Mouse (Mus musculus) midbrain, embryonic 16.5 days (tissue): ENCODE data around the gene Oas1e. TPM values are rescaled to one million over a fixed set of nuclear protein-coding genes. Genes with fewer than 3 reads are reported as not detected.

Experiments used
- ATAC-seq: fragments of 200-750 bp; cut with Nextera tagmentation; 2 replicates; pipeline ENCODE4 v1.8.0; 2017; ENCODE audit warnings: moderate TSS enrichment
- H3K27ac ChIP-seq: fragments of 300-500 bp; sonication (generic); 2 replicates; pipeline ENCODE4 v1.5.1; 2014; ENCODE audit warnings: mild to moderate bottlenecking, low read length, mixed read lengths
- H3K27me3 ChIP-seq: fragments of 300-500 bp; sonication (generic); 2 replicates; pipeline ENCODE4 v1.6.1; 2014; ENCODE audit warnings: low read depth, low read length, mixed read lengths; ENCODE audit not compliant: control insufficient read depth, insufficient read depth
- H3K36me3 ChIP-seq: fragments of 300-500 bp; sonication (generic); 2 replicates; pipeline ENCODE4 v1.6.1; 2014; ENCODE audit warnings: mild to moderate bottlenecking, low read length, moderate library complexity, mixed read lengths; ENCODE audit not compliant: control insufficient read depth, insufficient read depth
- H3K4me1 ChIP-seq: fragments of 300-500 bp; sonication (generic); 2 replicates; pipeline ENCODE4 v1.6.1; 2014; ENCODE audit warnings: mild to moderate bottlenecking, low read length, mixed read lengths; ENCODE audit not compliant: control insufficient read depth, insufficient read depth
- H3K4me2 ChIP-seq: fragments of 300-500 bp; sonication (generic); 2 replicates; pipeline ENCODE4 v1.6.1; 2014; ENCODE audit warnings: mild to moderate bottlenecking, low read length, mixed read lengths
- H3K4me3 ChIP-seq: fragments of 300-500 bp; sonication (generic); 2 replicates; pipeline ENCODE4 v1.5.1; 2014; ENCODE audit warnings: low read depth, mild to moderate bottlenecking, low read length, moderate library complexity, mixed read lengths
- H3K9ac ChIP-seq: fragments of 300-500 bp; sonication (generic); 2 replicates; pipeline ENCODE4 v1.6.1; 2014; ENCODE audit warnings: low read depth, low read length, mixed read lengths
- H3K9me3 ChIP-seq: fragments of 300-500 bp; sonication (generic); replicated peaks from 2 replicates; pipeline ENCODE4 v1.6.1; 2014; ENCODE audit warnings: mild to moderate bottlenecking, low read length, mixed read lengths; ENCODE audit not compliant: control insufficient read depth, poor library complexity, severe bottlenecking
- WGBS: fragments of 180-500 bp; shearing (Covaris S2); extraction: QIAGEN DNeasy Blood & Tissue Kit; methylation state at CpG from one replicate; pipeline ENCODE4 v1.1.7; 2014; 5-methylcytosine and 5-hydroxymethylcytosine counted together
- polyA plus RNA-seq: library from polyadenylated mRNA; unstranded; fragments of >200 nt; fragmentation: Nextera tagmentation; extraction: Ambion mirVana; gene quantifications from 2 replicates; pipeline ENCODE4 v1.2.1, GENCODE M21; 2015

The Oas1e gene
- polyA plus RNA-seq, 1 experiment from 2014 or later: 0.72 TPM

GRCm38 (mm10) chr5:120781646-120782045 is 13.7 kb downstream of the Oas1e start:
- H3K9ac ChIP-seq: no peak overlapping the region
- H3K27me3 ChIP-seq: no peaks in the 10 kb centered on the region
- H3K4me1 ChIP-seq: no peaks in the 10 kb centered on the region
- no peak overlapping the region for H3K4me2 ChIP-seq
- ATAC-seq: no peak
- H3K27ac ChIP-seq: no peak overlapping the region
- H3K36me3 ChIP-seq: no peaks in the 10 kb centered on the region
- 89% methylated on average over 1 of the region's 1 CpGs for WGBS
- no peaks in the 10 kb centered on the region for H3K9me3 ChIP-seq
- no peak overlapping the region for H3K4me3 ChIP-seq

- H3K36me3 ChIP-seq: no peaks in the 10 kb centered on the region
- 65% methylated on average over 3 of the region's 3 CpGs for WGBS
- H3K27me3 ChIP-seq: no peaks in the 10 kb centered on the region
Measured at GRCm38 (mm10) chr5:120779922-120780321, 15.4 kb downstream of the Oas1e start.

DNA sequence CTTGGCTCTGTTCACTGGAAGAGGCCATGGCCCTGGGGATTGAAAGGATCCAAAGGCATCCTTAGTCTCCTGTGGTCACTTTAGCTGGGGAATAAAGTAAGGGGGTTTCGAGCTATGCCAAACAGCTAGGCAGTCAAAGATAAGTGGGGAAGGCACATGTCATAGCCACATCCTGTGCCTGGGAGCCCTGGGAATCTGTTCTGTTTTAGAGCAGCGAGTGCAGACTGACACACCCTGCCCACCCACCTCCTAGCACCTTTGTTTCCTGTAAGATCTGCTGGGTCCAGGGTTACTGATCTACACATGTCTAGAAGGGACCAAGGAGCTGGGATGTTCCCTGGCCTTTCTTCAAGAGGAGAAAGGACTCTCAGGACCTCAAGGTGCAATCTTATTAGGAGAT is 16.4 kb downstream of the Oas1e start:
- H3K9me3 ChIP-seq: no peaks in the 10 kb centered on the region
- H3K9ac ChIP-seq: no peak overlapping the region
- H3K27ac ChIP-seq: no peak overlapping the region
- ATAC-seq: no peak
- H3K36me3 ChIP-seq: no peaks in the 10 kb centered on the region
- H3K4me2 ChIP-seq: no peak overlapping the region
- whole genome bisulfite sequencing: 72% methylated on average over 2 of the region's 2 CpGs
- H3K4me1 ChIP-seq: no peaks in the 10 kb centered on the region
- H3K4me3 ChIP-seq: no peak overlapping the region
- H3K27me3 ChIP-seq: no peaks in the 10 kb centered on the region

More at GRCm38 (mm10) chr5:120779922-120780321, 15.4 kb downstream of the Oas1e start:
- Histone ChIP-seq H3K27ac (no peak overlapping the region), H3K4me1 (no peaks in the 10 kb centered on the region), H3K9ac (no peak overlapping the region), H3K9me3 (no peaks in the 10 kb centered on the region), H3K4me2 (no peak overlapping the region), H3K4me3 (no peak overlapping the region)
- ATAC-seq: no peak

DNA sequence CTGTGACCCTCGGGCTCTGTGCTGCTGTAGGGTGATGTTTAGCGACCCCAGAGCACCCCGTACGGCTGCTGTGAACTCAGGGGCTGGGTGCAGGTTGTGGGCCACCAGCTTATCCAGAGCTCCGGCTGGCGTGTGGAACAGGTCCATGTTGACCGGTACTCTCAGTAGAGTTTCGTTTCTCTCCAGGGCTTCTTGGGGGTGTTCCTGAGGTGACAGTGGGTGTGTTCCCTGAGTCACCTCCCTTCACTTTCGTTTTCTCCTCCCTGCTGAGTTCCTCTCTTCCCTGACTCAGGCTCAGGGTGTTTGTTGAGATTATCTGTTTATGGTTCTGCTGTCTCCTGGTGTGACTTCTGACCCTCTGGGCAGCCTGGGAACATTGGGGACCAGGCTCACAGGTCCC is 17.9 kb downstream of the Oas1e start, which contains the start of gene Oas3:
Gene Oas3 (minus strand): TSS at position 184 of the 400 bp plus-strand sequence.
- no peak within 1 kb of the TSS for H3K27ac ChIP-seq
- no peak for ATAC-seq
- H3K9me3 ChIP-seq: no peaks in the 10 kb centered on the region
- H3K27me3 ChIP-seq: no peaks in the 10 kb centered on the region
- H3K9ac ChIP-seq: no peak within 1 kb of the TSS
- no peak within 1 kb of the TSS for H3K4me3 ChIP-seq
- H3K4me1 ChIP-seq: no peaks in the 10 kb centered on the region
- WGBS: 87% methylated on average over 9 of the region's 9 CpGs
- H3K4me2 ChIP-seq: no peak within 1 kb of the TSS
- no peaks in the 10 kb centered on the region for H3K36me3 ChIP-seq

DNA sequence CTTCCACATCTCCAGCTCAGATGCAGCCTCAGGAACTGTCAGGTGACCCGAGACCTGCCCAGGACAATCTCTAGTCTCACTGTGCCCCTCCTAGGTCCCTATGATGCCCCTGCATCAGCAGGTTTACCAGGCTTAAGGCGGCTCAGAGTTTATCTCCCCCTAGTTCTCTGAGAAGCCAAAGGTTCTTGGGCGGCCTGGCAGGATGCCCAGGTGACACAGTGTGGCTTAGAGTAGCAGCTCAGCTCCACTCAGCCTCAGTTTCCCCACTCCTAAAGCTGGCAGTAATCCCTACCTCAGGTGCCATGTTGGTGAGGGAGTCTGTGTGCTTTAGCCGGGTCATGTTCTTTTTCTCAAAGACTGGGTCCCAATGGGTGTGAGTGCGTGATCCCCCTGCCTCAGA is 18.5 kb downstream of the Oas1e start:
- no peaks in the 10 kb centered on the region for H3K9me3 ChIP-seq
- H3K27ac ChIP-seq: no peak overlapping the region
- 82% methylated on average over 5 of the region's 5 CpGs for WGBS
- H3K27me3 ChIP-seq: no peaks in the 10 kb centered on the region
- no peak overlapping the region for H3K4me2 ChIP-seq
- H3K4me1 ChIP-seq: no peaks in the 10 kb centered on the region
- H3K9ac ChIP-seq: no peak overlapping the region
- no peak for ATAC-seq
- H3K4me3 ChIP-seq: no peak overlapping the region
- no peaks in the 10 kb centered on the region for H3K36me3 ChIP-seq

DNA sequence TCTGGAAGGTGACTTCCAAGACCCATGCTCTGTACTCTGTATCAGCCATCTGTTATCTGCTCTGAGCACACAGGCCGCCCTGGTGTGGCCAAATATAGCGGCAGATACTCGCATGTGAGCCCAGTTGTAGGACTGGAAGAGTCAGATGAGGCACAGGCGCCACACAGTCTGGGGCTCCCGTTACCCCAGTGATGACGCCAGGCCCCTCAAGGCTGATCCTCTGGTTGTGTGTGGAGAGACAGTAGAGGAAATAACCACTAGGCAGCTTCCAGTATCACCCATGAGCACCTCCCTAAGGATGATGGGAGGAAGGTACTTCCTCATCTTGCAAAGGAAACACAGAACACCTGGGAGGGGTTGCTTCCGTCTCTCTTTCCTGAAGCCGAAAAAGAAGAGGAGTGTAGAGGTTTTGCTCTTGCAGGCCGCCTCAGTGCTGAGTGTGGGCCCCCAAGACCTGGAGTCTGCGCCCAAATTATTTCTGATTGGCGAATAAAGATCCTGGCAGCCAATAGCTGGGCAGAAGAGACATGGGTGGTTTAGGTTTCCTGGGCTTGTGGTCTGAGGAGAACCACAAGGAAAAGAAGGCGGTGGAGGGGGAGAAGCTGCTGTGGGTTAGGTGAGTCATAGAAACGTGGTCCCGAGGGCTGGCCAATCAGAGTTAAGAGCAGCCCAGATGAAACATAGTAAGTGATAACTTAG is 19.9 kb downstream of the Oas1e start:
- no peak overlapping the region for H3K4me2 ChIP-seq
- no peak overlapping the region for H3K4me3 ChIP-seq
- 84% methylated on average over 14 of the region's 14 CpGs for WGBS
- H3K9ac ChIP-seq: no peak overlapping the region
- no peak overlapping the region for H3K27ac ChIP-seq
- ATAC-seq: no peak
- no peaks in the 10 kb centered on the region for H3K4me1 ChIP-seq
- no peaks in the 10 kb centered on the region for H3K9me3 ChIP-seq
- H3K27me3 ChIP-seq: no peaks in the 10 kb centered on the region
- H3K36me3 ChIP-seq: no peaks in the 10 kb centered on the region

DNA sequence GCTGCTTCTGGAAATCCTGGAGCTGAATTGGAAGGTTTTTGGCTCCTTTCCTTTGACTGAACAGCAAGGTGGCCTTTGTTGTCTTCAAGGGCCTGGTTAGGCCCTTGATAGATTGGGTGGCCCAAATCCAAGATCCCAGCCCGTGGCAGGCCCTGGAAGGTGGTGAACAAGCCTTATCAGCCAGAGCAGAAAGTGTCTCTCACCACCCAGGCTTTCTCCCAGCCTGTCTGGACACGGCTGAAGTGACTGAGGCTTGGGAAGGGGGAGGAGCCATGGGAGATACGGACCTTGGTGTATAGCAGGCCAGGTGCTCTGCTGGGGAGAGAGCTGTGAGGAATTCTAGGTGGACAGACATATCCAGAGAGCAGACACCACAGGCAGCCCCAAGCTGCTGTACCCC is 25.9 kb downstream of the Oas1e start:
- no peak overlapping the region for H3K4me3 ChIP-seq
- H3K9ac ChIP-seq: no peak overlapping the region
- no peaks in the 10 kb centered on the region for H3K27me3 ChIP-seq
- H3K27ac ChIP-seq: no peak overlapping the region
- H3K9me3 ChIP-seq: no peaks in the 10 kb centered on the region
- H3K4me2 ChIP-seq: no peak overlapping the region
- H3K4me1 ChIP-seq: no peaks in the 10 kb centered on the region
- no peaks in the 10 kb centered on the region for H3K36me3 ChIP-seq
- 64% methylated on average over 3 of the region's 3 CpGs for WGBS
- ATAC-seq: no peak

DNA sequence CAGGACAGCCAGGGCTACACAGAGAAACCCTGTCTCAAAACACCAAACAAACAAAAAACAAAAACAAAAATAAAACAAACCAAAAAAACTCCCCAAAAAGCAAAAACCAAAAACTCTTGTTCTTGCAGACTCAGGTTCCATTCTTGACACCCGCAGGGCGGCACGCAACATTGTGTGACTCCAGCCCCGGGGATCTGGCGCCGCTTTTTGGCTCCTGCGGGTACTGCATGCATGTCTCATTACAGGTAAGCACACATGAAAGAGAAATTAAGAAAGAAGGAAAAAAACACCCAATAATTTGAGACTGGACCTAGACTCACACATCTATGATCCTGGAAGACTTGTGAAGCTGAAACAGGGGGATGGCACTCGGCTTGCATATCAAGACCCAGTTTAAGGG is 30.3 kb downstream of the Oas1e start:
- H3K36me3 ChIP-seq: no peaks in the 10 kb centered on the region
- ATAC-seq: no peak
- no peak overlapping the region for H3K9ac ChIP-seq
- no peak overlapping the region for H3K27ac ChIP-seq
- no peaks in the 10 kb centered on the region for H3K9me3 ChIP-seq
- H3K4me1 ChIP-seq: no peaks in the 10 kb centered on the region
- no peak overlapping the region for H3K4me2 ChIP-seq
- no peaks in the 10 kb centered on the region for H3K27me3 ChIP-seq
- 76% methylated on average over 8 of the region's 8 CpGs for WGBS
- no peak overlapping the region for H3K4me3 ChIP-seq

DNA sequence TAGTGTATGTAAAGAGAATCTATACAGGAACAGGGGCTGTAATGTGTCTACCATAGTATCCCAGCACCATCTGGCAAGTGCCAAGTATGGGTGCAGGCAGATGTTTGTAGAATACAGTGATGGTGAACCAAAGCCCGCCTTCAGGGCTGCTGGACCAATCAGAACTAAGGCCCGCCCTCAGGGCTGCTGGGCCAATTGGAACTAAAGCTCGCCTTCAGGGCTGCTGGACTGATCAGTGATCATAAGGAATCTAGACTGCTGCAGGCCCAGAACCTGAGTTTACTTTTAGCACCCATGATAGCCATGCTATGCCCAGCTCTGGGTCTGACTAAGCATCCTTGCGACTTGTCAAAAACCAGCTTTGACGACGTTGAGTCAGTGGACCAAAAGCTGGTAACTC is 33.4 kb downstream of the Oas1e start:
- Histone ChIP-seq H3K27me3 (no peaks in the 10 kb centered on the region), H3K36me3 (no peaks in the 10 kb centered on the region), H3K4me3 (peak overlapping the region; percentile 6; the same call in 1 of the 2 replicates), H3K4me1 (no peaks in the 10 kb centered on the region), H3K9ac (no peak overlapping the region), H3K27ac (no peak overlapping the region), H3K4me2 (peak overlapping the region; percentile 8; the same call in 1 of the 2 replicates), H3K9me3 (no peaks in the 10 kb centered on the region)
- no peak for ATAC-seq
- 28% methylated on average over 6 of the region's 6 CpGs for whole genome bisulfite sequencing
